Mouse (Mus musculus) brain, embryonic 14.5 days (tissue): ENCODE measurements at regions not wholly inside any gene's neighbourhood (a gene's known extent, or its start where the extent isn't known, plus 50 kb on each side); places are given as distances from the start of the nearest gene placed in this dataset.

Source experiments
- CTCF ChIP-seq: fragments of 200-500 bp; IDR thresholded peaks from 2 replicates; pipeline ENCODE4 v1.5.1; 2012; ENCODE audit warnings: inconsistent platforms, mild to moderate bottlenecking, moderate library complexity, borderline replicate concordance; ENCODE audit not compliant: insufficient read depth, insufficient read length; ENCODE audit errors: extremely low read depth
- POLR2A ChIP-seq: fragments of 200-500 bp; IDR thresholded peaks from 2 replicates; pipeline ENCODE4 v1.6.1; 2012; ENCODE audit warnings: mild to moderate bottlenecking, inconsistent platforms, borderline replicate concordance; ENCODE audit not compliant: poor library complexity, insufficient read depth, insufficient read length, severe bottlenecking; ENCODE audit errors: extremely low read depth

GRCm38 (mm10) chr2:159853891-159854665 is 479.9 kb downstream of the Gm826 start:
- TF ChIP-seq CTCF (no peak), POLR2A (no peak)
